Mouse (Mus musculus): ENCODE measurements at regions not wholly inside any gene's neighbourhood (a gene's known extent, or its start where the extent isn't known, plus 50 kb on each side); places are given as distances from the start of the nearest gene placed in this dataset.

DNA sequence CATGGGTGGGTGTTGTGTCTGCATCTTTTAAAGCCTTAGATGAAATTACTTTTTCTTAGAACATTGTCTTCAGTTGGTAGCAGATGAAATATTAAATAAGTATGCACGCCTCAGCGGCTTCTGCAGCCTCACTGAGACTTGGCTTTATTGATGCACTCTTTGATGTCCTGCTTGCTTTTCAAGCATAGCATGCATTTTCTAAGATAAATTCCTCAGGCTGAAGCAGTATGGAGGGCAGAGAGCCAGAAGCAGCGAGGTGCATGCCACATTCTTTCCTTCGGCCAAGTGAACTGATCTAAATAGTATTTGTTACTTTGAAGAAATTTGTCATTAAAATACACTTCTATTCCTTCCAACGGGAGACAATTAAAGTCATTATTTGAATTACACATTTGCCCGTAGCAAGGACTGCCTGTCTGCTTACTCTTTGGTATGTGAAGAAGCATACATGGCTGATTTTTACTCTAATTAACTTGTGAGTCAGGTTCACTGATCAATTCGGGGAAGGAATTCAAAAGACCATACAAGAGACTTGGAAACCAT, 224.3 kb upstream of the Nrsn1 start:
- TF ChIP-seq CTCF (IDR thresholded peaks at IDR 0.05; ENCODE audit: control insufficient read depth, insufficient read depth, insufficient read length) (no peak), MAX (IDR thresholded peaks at IDR 0.05) (no peak), MYOD1 (IDR thresholded peaks at IDR 0.05; ENCODE audit: control insufficient read depth, insufficient read length, low read depth) (no peak)
